Mouse (Mus musculus) neural tube, embryonic 11.5 days (tissue): ENCODE results near the gene Cops7a. TPM values are rescaled to one million over a fixed set of nuclear protein-coding genes. Genes with fewer than 3 reads are reported as not detected.

Experiments
- ATAC-seq: fragments of 200-750 bp; cut with Nextera tagmentation; 2 replicates; pipeline ENCODE4 v1.8.0; 2017; ENCODE audit warnings: moderate number of reproducible peaks, mild to moderate bottlenecking, moderate TSS enrichment, moderate library complexity; ENCODE audit not compliant: insufficient read depth, low FRiP score, low TSS enrichment
- DNase-seq: peaks from one replicate; pipeline ENCODE4 v3.0.0-alpha.2; 2015; ENCODE audit warnings: low spot score
- H3K27ac ChIP-seq: fragments of 300-500 bp; sonication (generic); 2 replicates; pipeline ENCODE4 v1.5.1; 2014; ENCODE audit warnings: low read depth, mild to moderate bottlenecking, low read length
- H3K27me3 ChIP-seq: fragments of 300-500 bp; sonication (generic); 2 replicates; pipeline ENCODE4 v1.6.1; 2014; ENCODE audit warnings: mild to moderate bottlenecking, low read length, mixed read lengths; ENCODE audit not compliant: control insufficient read depth, insufficient read depth
- H3K36me3 ChIP-seq: fragments of 300-500 bp; sonication (generic); 2 replicates; pipeline ENCODE4 v1.6.1; 2014; ENCODE audit warnings: mild to moderate bottlenecking, low read length, moderate library complexity, mixed read lengths; ENCODE audit not compliant: control insufficient read depth, insufficient read depth
- H3K4me1 ChIP-seq: fragments of 300-500 bp; sonication (generic); 2 replicates; pipeline ENCODE4 v1.6.1; 2014; ENCODE audit warnings: low read length, mixed read lengths; ENCODE audit not compliant: control insufficient read depth, insufficient read depth
- H3K4me2 ChIP-seq: fragments of 300-500 bp; sonication (generic); 2 replicates; pipeline ENCODE4 v1.6.1; 2014; ENCODE audit warnings: low read depth, mild to moderate bottlenecking, moderate library complexity
- H3K4me3 ChIP-seq: fragments of 300-500 bp; sonication (generic); 2 replicates; pipeline ENCODE4 v1.5.1; 2014; ENCODE audit warnings: low read depth, low read length
- H3K9ac ChIP-seq: fragments of 300-500 bp; sonication (generic); 2 replicates; pipeline ENCODE4 v1.6.1; 2014; ENCODE audit warnings: mild to moderate bottlenecking, low read length
- H3K9me3 ChIP-seq: fragments of 300-500 bp; sonication (generic); 2 replicates; pipeline ENCODE4 v1.6.1; 2016; ENCODE audit warnings: low read length; ENCODE audit not compliant: control insufficient read depth
- WGBS: fragments of 180-500 bp; shearing (Covaris S2); extraction: QIAGEN DNeasy Blood & Tissue Kit; methylation state at CpG from one replicate; pipeline ENCODE4 v1.1.7; 2014; 5-methylcytosine and 5-hydroxymethylcytosine counted together
- polyA plus RNA-seq: library from polyadenylated mRNA; unstranded; fragments of >200 nt; fragmentation: Nextera tagmentation; extraction: Ambion mirVana; gene quantifications from 2 replicates; pipeline ENCODE4 v1.2.1, GENCODE M21; 2014

The Cops7a gene
- polyA plus RNA-seq, 1 experiment from 2014 or later: 118 TPM

DNA sequence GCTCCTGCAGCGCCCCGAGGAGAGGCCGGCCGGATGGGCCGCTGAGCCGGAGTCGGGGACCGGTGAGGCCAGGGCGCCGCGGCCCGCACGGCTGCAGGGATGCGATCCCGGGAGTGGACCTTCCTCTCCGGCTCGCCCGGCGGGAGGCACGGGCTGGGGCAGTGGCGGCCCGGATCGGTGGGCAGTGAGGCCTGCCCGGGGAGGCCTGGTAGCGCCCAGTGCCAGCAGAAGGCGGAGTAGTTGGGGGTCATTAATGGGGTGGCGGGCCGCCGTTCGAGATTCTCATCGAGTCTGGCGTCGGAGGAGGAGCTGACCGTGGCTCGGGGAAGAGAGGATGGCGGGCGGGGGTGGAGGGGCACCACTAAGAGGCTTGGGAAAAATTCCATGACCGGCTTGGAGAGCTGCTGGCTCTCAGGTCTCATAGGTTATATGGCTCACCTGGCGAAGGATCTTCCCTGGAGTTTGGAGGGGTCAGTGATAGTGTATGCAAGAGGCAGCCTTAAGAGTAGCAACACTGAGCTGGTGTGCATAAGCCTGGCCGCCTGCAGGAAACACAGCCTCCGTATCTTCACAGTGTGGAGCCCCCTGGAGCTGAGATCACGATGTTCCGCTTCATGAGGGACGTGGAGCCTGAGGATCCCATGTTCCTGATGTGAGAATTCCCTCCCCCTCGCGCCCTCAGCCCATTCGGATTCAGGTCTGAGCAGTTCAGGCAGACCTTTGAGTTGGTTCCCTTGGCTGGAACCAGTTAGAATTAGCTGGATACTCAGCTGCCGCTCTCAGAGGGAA lies 33.6 kb downstream of the Cops7a start:
- H3K4me1 ChIP-seq: peaks cover 14% of the 10 kb centered on the region
- H3K4me2 ChIP-seq: peak overlapping the region; percentile 94
- peak overlapping the region; percentile 87 for H3K27ac ChIP-seq
- H3K27me3 ChIP-seq: no peaks in the 10 kb centered on the region
- 2% methylated on average over 48 of the region's 48 CpGs for WGBS
- peaks cover 18% of the 10 kb centered on the region for H3K36me3 ChIP-seq
- peak overlapping the region; percentile 97 for H3K4me3 ChIP-seq
- H3K9ac ChIP-seq: peak overlapping the region; percentile 96
- DNase-seq (peak; percentile 56), ATAC-seq (peak; percentile 73)
- H3K9me3 ChIP-seq: no peaks in the 10 kb centered on the region

DNA sequence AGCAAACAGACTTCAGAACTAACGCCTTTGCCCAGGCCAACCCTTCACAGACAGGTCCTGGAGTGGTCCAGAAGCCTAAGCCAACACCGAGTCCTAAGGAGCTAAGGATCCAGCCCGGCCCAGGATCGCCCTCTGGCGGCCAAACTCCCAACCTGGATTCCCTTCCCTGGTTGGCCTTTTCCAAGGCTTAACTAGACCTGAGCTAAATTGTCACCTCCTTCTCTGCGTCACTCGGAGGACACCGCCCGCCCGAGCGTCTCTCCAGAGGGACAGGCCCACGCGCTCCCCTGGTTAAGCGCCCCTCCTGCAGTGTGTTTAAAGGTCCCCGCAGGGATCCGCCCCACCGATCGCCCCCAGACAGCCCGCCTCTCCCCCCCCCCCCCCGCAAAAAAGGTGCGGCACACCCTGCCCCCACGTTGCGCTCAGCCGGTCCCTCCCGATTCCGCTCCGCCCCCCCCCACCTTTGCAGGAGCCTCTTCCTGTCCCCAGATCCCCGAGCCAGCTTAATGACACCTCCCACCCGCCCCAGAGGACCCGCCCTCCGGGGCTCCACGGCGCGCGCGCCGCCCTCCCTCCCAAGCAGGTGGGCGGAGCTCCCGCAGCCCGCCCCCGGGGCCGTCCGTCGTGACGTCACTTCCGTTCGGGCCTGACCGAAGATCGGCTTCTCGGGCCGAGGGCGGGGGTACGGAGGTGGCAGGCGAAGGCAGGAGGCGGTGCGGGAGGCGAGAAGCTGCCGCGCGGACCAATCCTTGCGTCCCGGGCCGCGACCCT lies 34.4 kb downstream of the Cops7a start, which contains the start of gene Mlf2:
Mlf2 (plus strand) TSS at position 633 of the 771 bp plus-strand sequence.
- peak within 1 kb of the TSS; percentile 97 for H3K4me3 ChIP-seq
- ATAC-seq (peak; percentile 89), DNase-seq (peak; percentile 99)
- peak within 1 kb of the TSS; percentile 87 for H3K27ac ChIP-seq
- H3K4me2 ChIP-seq: peak within 1 kb of the TSS; percentile 94
- H3K27me3 ChIP-seq: no peaks in the 10 kb centered on the region
- peak within 1 kb of the TSS; percentile 96 for H3K9ac ChIP-seq
- peaks cover 14% of the 10 kb centered on the region for H3K4me1 ChIP-seq
- 0% methylated on average over 38 of the region's 64 CpGs for WGBS
- no peaks in the 10 kb centered on the region for H3K9me3 ChIP-seq
- peaks cover 14% of the 10 kb centered on the region for H3K36me3 ChIP-seq

DNA sequence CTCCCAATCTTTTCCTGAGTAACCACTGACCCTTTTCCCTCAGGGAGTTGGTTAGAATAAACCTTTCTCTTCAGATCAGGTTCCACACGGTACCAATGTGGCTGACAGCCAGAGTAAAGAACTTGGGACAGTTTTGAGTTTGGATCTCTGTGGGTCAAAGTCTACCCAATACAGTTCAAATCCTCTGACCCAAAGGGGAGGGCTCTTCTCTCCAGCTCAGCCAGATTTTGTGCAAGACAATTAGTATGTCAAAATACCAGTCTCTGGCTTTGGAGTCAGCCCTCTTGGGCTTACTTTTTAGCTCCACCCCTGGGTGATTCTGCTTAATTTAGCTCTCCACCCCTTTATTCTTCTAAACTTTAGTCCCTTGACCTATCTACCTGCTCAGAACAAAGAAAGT lies 35.1 kb downstream of the Cops7a start:
- ATAC-seq: no peak
- DNase-seq: no peak
- 60% methylated on average over 1 of the region's 1 CpGs for WGBS

DNA sequence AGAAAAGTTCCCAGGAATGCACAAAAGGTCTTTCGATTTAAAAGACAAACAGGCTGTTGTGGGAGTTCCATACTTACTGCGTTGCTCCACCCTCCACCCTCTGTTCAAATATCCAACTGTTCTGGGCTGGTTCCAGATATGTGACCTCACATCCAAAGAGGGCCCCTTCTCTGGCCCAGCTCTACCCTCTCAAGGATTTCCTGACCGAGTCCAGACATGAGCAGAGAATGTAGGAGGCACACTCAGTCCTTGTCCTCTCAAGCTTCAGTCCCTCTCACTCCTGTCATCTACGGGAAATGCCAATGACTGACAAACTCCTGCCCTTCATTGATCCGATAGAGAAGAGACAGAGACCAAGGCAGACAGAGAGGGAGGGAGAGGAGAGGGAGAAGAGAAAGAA lies 39.4 kb downstream of the Cops7a start:
- H3K27ac ChIP-seq: no peak overlapping the region
- WGBS: 63% methylated on average over 5 of the region's 5 CpGs
- no peak for DNase-seq

More for the DNA sequence above, 35.1 kb downstream of the Cops7a start:
- H3K27me3 ChIP-seq: no peaks in the 10 kb centered on the region
- peak overlapping the region; percentile 94 for H3K4me2 ChIP-seq
- peak overlapping the region; percentile 87 for H3K27ac ChIP-seq
- H3K9me3 ChIP-seq: no peaks in the 10 kb centered on the region
- H3K4me3 ChIP-seq: peak overlapping the region; percentile 97
- peak overlapping the region; percentile 96 for H3K9ac ChIP-seq
- H3K36me3 ChIP-seq: peaks cover 14% of the 10 kb centered on the region
- H3K4me1 ChIP-seq: peaks cover 16% of the 10 kb centered on the region

DNA sequence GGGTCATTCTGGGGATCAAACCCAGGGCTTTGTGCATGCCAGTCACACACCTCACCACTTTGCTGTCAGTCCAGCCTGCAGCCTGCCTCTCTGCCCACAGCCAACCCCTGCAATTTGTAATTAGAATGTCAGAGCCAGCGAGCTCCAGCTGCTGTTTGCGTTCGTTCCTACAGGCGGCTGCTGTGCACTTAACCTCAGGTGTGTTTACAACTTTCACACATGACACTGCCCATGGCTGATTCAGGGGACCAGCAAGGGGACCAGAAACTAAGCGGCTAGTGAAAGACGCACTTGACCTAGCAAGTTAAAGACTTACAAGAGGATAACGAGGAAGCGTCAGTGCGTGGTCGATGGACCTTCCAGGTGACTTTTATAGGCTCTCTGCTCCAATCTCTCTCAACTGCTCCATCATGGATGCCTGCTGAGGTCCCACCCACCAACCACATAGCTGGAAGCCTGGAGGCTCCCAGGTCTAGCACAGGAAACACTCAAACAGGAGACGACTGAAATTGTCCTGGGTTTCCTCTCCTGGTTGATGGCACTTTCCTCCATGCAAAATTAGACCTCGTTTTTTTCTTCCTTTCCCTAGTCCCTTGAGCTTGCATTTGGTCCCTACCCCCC lies 40.1 kb downstream of the Cops7a start:
- no peak overlapping the region for H3K4me3 ChIP-seq
- H3K4me2 ChIP-seq: no peak overlapping the region
- H3K27me3 ChIP-seq: no peaks in the 10 kb centered on the region
- no peaks in the 10 kb centered on the region for H3K36me3 ChIP-seq
- no peak for DNase-seq
- no peak overlapping the region for H3K27ac ChIP-seq
- H3K4me1 ChIP-seq: peaks cover 16% of the 10 kb centered on the region
- ATAC-seq: no peak
- 35% methylated on average over 12 of the region's 12 CpGs for WGBS
- no peaks in the 10 kb centered on the region for H3K9me3 ChIP-seq
- H3K9ac ChIP-seq: no peak overlapping the region

More for the DNA sequence above, 39.4 kb downstream of the Cops7a start:
- H3K4me3 ChIP-seq: no peak overlapping the region
- no peak overlapping the region for H3K4me2 ChIP-seq
- peaks cover 14% of the 10 kb centered on the region for H3K4me1 ChIP-seq
- no peaks in the 10 kb centered on the region for H3K27me3 ChIP-seq
- H3K36me3 ChIP-seq: no peaks in the 10 kb centered on the region
- no peak overlapping the region for H3K9ac ChIP-seq
- H3K9me3 ChIP-seq: no peaks in the 10 kb centered on the region
- ATAC-seq: no peak

DNA sequence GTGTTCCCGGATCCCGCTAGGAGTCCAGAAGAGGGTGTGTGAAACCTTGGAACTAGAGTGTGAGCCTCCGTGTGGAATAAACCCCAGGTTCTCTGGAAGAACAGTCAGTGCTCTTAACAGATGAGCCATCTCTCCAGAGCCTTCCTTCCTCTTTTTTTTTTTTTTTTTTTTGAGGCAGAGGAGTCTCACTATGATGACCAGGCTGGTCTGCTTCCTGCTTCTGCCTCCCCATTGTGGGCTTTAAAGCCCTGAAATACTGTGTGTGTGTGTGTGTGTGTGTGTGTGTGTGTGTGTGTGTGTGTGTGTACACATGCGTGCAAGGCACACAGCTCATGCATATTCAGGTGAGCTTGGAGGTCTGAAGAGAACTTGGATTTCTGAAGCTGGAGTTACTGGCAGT lies 43.8 kb downstream of the Cops7a start:
- Histone ChIP-seq H3K9me3 (no peaks in the 10 kb centered on the region), H3K27ac (peak overlapping the region; percentile 97; the same call in 1 of the 2 replicates), H3K9ac (no peak overlapping the region), H3K36me3 (no peaks in the 10 kb centered on the region), H3K4me2 (no peak overlapping the region), H3K4me3 (no peak overlapping the region), H3K27me3 (no peaks in the 10 kb centered on the region), H3K4me1 (peaks cover 23% of the 10 kb centered on the region)
- DNase-seq: no peak
- 63% methylated on average over 4 of the region's 4 CpGs for whole genome bisulfite sequencing
- ATAC-seq: no peak

DNA sequence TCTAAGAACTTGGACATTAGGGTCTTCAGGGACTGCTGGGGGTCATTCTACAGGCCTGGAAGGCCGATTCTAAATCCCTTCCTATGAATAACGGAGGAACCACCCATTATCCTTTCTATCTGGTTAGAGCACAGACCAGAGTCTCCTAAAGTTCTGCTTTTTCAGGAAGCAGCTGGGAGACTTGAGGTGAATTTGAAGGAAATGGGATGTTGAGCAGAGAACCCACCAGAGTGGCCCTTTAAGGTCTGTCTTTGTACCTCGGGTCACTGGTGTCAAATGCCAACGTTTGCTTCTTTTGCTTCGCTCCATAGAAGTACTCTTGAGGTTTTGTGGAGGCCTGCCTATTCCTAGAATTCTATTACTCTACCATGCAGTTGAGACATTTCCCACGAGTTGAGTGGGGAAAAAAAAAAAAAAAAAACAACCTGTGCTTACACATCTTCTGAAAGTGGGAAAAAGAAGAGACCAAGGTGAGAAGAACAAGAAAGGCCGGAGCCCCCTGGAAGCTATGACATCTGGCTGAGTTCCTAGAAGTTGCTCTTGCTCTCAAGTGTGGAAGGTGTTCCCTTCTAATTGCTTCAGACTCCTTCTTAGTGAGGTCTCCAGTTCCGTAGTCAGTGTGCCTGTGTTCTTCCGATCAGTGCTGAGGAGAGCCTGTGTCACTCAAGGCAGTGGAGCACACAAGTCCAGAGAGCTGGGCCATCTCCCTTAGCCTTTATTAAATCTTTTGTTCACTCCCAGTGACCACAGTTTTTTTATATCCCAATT lies 44.8 kb downstream of the Cops7a start:
- DNase-seq: no peak
- H3K27ac ChIP-seq: peak overlapping the region; percentile 97
- no peaks in the 10 kb centered on the region for H3K9me3 ChIP-seq
- H3K36me3 ChIP-seq: no peaks in the 10 kb centered on the region
- H3K9ac ChIP-seq: peak overlapping the region; percentile 41
- peaks cover 29% of the 10 kb centered on the region for H3K4me1 ChIP-seq
- no peak for ATAC-seq
- peak overlapping the region; percentile 20; the same call in 1 of the 2 replicates for H3K4me3 ChIP-seq
- no peaks in the 10 kb centered on the region for H3K27me3 ChIP-seq
- WGBS: 24% methylated on average over 9 of the region's 9 CpGs
- H3K4me2 ChIP-seq: peak overlapping the region; percentile 34
